Mouse (Mus musculus) frontal cortex, adult (tissue): ENCODE measurements around the gene Pde10a.
A peak's percentile ranks its signal among the peaks of the same experiment; 100 is the strongest.

Experiments
- ATAC-seq: cut with Nextera tagmentation; 2 replicates; pipeline ENCODE4 v1.9.2; 2017; ENCODE audit warnings: mild to moderate bottlenecking, moderate library complexity, mixed read lengths; ENCODE audit not compliant: low TSS enrichment

The Pde10a gene

DNA sequence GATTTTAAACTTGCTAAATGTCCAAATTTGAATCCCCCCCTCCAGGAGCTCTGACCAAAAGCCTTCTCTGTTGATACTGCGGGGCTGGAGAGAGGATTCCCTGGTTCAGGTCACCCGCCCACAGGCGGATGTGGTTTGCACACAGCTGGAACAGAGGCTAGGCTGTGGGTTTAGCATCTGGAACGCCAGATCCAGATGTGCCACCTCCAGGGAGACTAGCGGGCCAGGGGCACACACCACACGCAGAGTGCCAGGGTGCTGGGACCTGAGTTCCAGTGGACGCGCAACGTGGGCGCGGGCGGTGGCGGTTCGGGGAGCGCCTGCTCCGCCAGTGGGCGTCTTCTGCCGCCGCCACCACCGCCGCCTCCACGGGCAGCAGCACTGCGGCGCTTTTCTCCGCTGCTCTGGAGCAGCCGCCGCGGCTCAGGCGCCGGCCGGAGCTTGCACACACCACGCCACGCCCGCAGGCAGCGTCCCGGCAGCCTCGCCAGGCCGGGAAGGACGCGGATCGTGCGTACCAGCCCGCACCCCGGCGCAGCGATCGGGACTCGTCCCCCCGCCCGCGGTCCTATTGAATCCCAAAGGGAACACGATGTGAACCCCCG, 275.4 kb downstream of the Pde10a start:
- ATAC-seq: peak; percentile 68

DNA sequence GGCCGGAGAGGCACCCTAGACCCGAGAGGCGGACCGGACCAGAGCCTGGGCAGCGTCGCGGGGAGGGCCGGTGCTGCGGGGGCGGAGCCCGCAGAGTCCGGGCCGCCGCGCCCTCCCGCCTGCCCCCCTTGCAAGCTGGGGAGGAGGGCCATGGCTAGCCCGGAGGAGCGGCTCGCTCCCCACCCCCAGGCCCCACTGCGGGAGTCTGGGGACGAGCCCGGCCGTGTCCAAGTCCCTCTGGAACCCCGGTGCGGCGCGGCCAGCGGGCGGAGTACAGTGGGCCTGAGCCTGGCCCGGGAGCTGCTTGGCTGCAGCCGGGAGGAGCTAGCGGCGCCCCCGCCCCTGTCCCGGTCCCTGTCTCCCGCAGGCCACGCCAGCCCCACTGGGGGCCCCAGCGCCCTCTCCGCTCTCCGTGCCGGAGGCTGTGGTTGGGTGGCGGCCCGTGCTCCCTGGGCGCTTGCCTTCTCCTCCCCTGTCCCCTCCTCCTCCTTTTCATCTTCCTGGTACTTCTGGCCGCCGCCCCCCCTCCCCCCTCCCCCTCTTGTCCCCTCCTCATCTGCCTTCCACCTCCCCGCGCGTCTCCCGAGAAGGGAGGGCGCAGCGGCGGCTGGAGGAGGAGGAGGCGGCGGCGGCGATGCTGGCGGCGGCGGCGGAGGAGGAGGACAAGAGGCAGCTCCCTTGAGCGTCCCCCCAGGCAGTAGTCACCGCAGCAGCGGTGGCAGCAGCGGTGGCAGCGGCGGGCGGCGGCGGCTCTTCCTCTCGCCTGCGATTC, 276.1 kb downstream of the Pde10a start:
- ATAC-seq: peak; percentile 60

DNA sequence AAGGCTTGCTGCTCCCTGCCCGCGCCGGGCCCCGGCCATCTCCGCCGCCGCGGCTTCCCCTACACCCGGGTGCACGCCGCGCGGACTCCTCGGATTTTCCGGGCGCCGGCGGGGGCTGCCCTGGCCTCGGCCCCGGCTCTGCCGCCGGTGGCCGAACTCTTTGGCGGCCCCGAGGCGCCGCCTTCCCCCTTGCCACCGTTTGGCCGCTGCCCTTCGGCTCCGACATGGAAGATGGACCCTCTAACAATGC, 276.6 kb downstream of the Pde10a start:
- ATAC-seq: no peak

DNA sequence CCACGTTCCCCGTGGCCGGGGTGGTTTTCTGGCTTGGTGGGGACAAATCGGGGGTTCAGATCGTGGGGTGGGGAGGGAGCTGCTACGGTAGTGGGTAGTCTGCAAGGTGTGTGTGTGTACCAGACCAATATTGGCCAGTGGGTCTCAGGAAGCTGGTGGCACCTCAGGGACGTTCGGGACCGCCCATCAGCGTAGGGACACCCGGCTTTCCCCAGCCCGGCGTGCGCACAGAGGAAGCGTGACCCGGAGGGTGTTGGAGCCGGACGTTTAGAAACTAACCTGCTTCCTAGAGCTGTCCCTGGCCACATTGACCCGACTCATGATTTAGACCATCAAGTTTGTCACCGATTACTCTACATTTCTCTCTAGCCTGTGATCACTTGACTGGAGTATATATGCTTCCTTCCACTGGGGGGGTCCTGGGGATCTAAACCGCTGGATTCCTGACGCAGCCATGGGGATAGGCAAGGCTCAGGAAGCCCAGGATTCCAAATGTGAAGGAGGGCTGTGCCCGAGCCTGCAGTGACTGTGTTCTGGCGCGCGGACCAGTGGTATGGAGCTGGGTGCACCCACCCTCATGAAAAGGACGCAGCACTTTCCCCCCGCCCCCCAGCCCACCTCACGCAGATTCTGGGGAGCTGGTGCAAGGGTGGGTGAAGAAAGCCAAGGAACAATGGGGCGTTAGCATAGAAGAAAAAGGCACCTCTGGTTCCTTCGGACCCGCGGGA, 277.2 kb downstream of the Pde10a start:
- no peak for ATAC-seq

DNA sequence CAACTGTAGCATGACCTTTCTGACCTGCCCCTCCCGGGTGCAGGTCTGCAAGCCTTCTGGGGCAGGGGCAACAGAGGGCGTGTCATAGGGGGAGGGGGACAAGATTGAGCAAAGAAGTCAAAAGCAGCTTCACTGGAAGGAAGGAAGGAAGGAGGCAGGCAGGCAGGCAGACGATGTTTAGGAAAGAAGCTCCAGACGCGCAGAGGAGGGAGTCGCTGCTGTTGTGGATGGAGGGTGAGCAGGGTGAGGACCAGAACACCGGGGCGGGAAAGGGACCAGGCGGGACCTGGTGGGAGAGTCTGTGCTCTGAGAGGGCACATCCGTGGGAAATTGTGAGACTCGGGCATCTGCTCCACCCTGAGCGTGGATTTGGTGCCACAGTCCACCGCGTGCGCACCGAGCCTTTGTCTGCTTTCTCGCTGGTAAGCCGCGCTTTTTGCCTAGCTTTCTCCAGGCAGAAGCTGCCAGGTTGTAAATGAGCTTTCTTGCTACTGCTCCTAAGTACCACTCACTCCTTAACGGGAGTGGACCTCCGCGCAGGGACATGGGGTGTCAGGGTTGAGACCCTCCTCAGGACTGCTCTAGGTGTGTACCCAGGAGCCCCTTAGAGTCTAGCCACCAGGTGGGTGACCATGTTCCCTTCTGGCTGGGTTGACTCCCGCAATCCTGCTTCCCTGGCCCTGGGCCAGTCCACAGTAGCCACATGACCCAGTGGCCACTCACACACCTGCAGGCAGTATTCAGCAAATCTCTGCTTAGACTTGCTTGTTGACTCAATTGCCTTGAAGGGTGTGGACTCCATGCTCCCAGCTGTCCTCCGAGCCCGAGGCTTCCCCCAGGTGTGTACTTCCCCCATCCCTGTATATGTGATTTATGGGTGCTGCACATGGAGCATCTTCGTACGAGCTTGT, 278.0 kb downstream of the Pde10a start:
- ATAC-seq: no peak

DNA sequence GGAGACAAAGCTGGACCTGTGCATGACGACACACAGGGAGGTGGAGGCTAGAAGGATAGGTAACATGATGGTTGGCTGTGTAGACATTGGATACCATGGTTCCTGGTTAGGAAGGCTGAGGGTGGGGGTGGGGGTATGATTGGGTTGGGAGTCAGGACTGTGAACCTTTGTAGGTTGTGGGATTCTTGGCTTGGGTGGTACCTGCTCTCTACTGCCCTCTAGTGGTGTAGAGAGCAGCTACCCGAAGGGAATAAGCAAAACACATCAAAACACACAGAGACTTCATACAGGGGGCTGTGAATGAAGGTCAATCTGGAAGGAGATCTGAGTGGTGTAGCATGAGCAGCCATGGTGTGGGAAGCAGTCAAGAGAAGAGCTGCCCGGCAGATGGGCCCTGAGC, 282.2 kb downstream of the Pde10a start:
- ATAC-seq: no peak

DNA sequence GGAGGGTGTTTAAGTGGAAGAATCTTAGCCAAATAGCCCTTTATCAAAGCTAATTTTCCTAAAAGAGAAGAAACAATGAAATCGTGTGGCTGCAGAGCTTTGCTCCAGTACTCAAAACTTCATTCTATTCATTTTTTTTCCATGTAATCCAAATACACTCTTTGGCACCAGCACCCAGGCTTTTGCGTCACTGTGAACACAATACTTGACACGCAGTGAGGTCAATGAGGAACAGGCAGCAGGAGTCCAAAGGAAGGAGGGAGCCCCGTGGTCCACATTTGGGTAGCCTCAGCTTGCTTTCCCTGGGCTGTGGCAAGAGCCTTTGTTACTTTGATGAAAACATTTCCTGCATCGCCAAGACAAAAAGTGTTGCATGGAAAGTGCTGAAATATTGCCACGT, 284.6 kb downstream of the Pde10a start:
- ATAC-seq: no peak

DNA sequence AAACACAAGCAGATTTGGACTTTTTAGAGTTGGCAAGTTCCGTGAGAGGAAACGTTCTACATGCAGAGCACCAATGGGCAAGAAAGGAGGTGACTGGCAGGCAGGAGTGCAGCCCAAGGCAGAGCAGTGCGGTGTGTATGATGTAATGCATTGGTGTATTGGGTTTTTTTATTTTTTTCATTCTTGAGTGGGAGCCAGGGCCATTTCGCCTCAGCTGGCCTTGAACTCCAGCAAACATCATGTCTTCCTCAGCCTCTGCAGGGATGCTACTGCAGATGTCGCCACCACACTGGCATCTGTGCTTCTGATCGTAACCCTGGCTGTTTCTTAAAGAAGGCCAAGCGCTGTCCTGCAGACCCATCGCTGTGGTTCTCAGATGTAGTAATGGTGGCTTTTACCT, 285.0 kb downstream of the Pde10a start:
- ATAC-seq: no peak

DNA sequence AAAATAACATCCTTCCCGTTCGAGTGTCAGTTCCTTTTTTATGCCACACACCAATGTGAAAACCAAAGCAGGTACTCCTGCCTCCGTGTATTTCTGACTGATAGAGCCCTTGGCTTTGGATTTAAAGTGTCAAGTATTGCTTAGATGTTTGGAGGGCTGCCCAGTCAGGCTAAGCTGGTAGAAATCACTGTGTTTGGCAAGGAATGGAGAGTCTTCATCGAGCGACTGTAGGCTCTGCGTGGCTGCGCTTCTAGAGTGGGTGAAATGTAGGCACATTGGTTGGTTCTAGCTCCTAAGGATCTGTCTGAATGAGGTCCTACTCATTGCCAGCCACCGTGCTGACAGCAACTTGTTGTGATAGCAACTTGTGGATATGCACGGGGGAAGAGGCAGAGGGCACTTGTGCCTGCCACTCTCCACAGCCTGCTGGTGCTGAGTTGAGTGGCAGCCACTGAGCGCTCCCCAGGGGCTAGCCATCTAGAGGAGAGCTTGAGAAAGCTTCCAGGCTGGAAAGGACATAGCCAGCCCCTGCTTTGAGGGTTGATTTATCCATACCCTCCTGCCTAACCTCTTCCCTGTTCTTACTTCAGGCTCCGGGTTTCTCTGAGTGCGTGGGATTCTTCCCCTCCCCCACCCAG, 287.2 kb downstream of the Pde10a start:
- peak; percentile 85 for ATAC-seq

DNA sequence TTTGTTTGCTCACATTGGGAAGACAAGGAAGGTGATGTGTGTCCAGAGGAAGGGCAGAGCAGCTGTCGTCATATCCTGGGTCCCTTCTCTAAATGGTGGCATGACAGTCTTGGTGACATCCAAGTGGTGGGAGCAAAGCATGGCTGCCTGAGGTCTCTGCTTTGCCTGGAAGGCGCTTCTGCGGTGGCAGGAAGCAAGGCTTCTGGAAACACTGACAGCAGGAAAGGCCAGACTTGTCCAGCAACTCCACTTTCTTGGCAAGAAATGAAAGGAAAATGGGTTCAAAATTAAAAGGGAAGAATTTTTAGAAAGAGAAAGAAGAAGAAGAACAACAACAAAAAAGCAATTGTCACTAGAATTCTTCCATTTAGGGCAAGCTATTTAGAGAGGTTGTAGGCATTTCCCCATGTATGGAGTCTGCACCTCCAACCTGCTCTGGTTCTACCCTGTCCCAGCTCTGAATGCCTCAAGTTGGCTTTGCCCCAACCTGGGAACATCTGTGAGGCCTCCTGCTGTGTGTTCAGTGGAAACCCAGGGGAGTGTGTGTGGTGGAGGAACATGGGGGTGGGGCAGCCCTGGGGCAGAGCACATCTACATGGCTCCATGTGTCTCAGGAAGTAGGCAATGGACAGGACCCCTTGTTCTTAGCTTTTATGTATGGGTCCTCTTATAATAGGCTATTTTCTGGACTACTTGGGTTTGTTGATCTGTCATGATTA, 288.8 kb downstream of the Pde10a start:
- no peak for ATAC-seq

DNA sequence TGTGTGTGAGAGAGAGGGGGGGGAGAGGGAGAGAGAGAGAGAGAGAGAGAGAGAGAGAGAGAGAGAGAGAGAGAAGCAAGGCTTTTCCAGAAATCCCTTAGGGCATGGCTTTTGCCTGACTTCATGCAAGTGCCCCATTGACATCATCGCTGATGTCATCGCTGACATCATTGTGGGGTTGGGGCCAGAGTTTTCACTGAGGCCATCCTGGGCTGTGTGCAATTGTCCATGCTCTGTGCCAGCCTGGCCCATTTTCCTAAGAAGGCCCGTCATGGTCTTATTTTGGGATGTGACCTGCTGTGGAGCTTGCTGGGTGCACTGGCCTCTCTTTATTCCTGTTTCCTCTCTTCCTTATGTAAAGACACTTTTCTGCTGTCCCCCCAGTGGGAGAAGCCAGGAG, 290.2 kb downstream of the Pde10a start:
- no peak for ATAC-seq

DNA sequence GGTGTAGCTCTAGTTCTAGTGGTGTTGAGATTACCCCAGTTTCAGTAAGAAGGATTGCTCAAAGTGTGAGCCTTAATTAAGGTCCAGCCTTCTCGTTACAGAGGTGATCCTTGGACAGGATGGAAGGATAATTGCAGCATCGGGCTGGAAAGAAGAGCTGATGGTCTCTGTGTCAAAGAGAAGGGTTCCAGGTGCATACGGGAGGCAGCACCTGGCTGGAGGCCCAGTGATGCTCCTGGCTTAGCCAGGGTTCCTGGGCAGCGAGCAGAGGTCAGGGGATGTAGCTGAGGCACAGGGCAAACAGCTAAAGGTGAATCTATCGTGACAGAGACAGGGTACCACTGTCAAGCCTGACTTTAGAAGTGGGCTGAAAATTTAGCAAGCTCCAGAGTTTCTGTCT, 290.7 kb downstream of the Pde10a start:
- no peak for ATAC-seq

DNA sequence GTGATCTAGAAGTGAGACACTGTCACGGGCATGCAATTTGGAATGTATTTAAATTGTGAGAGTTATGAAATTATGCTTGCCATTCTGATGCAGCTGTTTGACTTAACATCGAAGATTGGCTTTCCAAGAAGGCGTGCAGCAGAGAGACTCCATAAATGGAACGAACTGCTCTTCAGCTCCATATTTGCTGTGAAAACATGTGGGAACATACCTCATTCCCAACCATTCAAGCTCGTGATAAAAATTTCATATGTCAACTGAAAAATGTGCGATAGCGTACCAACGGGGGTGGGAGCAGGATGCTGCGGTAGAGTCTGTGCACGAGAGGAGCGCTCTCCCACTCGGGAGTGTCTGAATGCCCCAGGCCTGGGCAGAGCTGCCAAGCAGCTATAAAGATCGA, 293.5 kb downstream of the Pde10a start:
- ATAC-seq: peak; percentile 84

DNA sequence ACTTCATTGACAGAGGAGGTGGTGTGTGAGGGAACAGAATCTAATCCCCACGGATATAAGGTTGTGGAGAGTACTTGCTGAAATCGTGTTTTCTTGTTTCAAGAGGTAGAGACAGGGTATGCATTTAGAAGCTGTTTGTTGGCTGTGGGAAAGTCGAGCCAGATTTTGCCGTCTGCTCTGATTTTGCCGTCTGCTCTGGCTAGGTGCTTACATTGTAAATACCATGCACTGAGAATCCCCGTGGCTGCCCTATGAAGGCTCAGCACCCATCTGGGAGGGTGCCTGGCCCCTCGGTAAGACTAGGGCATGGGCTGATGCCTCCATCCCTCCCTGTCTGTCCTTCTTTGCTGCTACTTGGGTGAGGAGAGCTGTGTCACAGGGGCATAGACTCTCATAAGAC, 298.4 kb downstream of the Pde10a start:
- ATAC-seq: no peak

DNA sequence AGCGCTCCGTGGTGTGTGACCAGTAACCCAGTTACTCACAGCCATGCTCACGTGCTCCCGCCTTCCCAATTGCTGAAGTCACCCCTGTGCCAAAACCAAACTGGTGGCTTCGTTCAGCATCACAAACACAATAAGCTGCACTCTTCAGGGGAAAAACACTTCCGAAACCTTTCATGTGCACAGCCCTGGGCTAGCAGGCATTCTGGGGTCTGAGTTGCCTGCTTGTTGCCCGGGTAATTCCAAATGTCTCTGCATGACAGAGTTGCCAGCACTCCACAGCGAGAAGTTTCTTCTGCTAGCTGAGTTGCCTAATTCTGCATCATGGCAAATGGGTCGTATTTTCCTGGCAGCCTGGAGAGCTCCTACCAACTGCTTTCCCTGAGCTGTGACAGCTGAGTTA, 302.0 kb downstream of the Pde10a start:
- ATAC-seq: no peak

DNA sequence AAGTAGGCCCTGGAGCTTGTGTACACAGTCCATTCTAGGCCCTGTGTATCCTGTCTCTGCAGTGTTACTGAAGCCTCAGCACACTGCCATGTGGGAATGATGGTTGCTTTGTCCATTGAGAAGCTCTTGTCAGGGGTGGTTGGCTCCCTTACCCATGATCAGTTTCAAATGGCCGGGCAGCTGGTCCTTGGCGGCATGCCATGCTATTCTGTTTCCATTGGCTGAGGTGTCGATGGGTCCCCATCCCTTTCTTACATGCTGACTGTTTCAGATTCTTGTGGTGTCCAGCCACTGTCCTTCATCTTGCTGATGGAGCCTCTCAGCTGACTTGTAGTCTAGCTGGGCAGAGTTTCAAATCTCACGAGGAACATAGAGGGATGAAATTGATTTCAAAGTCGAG, 305.8 kb downstream of the Pde10a start:
- no peak for ATAC-seq

DNA sequence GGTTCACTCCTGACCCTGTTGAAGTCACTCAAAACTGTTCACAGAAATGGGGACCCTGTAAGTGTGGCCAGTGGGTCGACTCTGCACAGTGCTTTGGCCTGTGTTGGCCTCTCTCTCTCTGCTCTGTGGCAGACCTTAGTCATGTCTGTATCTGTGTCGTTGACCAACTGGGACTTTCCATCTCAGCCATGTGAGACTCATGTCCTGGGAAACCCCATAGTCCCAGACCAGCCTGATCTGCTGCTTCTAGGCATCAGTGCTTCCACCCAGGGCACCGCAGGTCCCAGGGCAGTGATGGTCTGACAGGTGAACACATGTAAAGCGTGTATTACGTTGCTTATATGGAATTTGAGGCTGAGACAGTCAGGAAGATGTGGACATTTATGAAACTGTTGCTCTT, 311.1 kb downstream of the Pde10a start:
- no peak for ATAC-seq

DNA sequence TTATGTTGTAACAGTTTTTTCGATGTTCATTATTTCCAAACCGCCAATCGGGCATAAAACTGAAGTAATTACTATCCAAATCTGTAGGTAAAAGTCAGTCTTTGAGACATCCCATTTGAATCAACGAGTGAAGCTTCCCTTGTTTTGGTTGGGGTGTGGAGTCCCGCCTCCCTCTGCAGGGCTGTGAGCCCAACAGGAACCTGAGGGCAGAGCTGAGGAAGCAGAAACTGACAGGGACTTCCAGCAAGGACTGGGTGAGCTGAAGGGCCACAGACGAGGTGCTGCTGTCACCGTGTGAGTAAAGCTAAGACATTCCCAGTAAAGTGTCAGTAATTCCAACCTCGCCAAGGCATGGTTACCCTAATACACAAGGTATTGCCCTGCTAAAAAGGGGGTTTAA, 313.1 kb downstream of the Pde10a start:
- no peak for ATAC-seq

DNA sequence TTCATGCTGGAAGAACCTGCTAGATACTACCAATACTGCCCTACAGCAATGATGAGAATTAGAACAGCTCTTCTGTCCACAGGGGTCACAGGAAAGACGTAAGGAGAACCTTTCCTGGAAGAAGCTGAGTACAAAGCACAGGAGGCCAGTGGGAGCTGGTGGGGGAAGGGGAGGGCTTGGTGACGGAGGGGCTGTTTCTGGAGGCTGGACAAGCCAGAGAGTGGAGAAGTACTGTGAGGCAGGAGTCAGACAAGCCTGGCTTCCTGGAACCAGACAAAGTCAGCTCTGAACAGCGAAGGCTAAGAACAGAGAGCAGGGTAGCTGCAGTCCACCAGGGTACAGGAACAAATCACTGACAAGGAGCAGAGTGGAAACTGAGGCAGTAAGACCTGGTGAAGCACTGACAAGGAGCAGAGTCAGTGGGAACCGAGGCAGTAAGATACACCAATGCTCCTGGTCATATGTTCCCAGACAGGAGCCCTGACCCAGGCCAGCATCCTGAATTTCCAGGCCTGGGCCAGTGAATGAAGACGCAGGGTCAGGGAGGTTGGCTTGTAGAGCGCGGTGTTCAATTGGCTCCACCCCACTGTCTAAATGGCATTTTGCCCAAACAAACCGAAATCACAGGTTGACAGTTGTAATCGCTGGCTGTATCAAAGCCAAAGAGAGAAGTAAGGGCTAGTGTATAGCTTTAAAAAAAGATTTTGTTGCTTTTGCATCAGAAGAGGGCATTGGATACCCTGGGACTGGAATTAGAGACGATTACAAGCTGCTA, 314.3 kb downstream of the Pde10a start:
- no peak for ATAC-seq

DNA sequence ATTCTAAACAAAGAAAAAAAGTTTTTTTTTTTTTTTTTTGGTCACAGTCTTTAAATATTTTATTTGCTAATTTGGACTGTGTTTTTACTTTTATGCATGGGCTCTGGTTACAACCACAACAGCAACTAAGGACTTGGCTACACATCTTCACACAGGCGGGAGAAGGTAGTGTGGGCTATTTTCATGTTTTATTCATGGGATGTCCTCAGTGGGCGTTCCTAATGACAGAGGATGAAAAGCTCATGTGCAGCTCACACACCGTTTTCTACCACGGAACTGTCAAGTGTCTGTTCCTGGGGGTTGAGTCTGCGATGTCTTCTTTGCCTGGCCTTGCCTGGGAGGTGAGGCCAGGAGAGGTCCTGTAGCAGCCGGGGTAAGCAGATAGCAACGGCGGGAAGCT, 315.9 kb downstream of the Pde10a start:
- no peak for ATAC-seq
